Mouse (Mus musculus) frontal cortex, postnatal 36 days (tissue): Measurements from ENCODE around the gene Cables2.

ENCODE experiments used
- DNase-seq, 2 experiments: peaks; one replicate each; pipeline ENCODE4 v3.0.0; 2022; ENCODE audit warnings: low spot score in 2 of 2

The Cables2 gene

GRCm38 (mm10) chr2:180225762-180226378, 47.4 kb downstream of the Cables2 start, which contains the start of gene Lama5:
Lama5 (minus strand) TSS chr2:180225859.
- DNase-seq = no peak

- no peak for DNase-seq
Measured at GRCm38 (mm10) chr2:180225044-180225761, 48.1 kb downstream of the Cables2 start.

- no peak for DNase-seq
Measured at GRCm38 (mm10) chr2:180224647-180225043, 48.7 kb downstream of the Cables2 start.

GRCm38 (mm10) chr2:180222250-180222649, 51.0 kb downstream of the Cables2 start:
- DNase-seq = no peak

GRCm38 (mm10) chr2:180221051-180221450, 52.2 kb downstream of the Cables2 start:
- DNase-seq = no peak

- DNase-seq = no peak
Measured at GRCm38 (mm10) chr2:180220165-180220564, 53.1 kb downstream of the Cables2 start.

- DNase-seq = no peak
Measured at GRCm38 (mm10) chr2:180219145-180219943, 54.0 kb downstream of the Cables2 start.

- no peak for DNase-seq
Measured at GRCm38 (mm10) chr2:180218677-180219076, 54.6 kb downstream of the Cables2 start.

- no peak for DNase-seq
Measured at GRCm38 (mm10) chr2:180218241-180218640, 55.1 kb downstream of the Cables2 start.

GRCm38 (mm10) chr2:180217587-180217986, 55.7 kb downstream of the Cables2 start:
- DNase-seq = peak in 1 of 2 experiments; percentile 42

GRCm38 (mm10) chr2:180216921-180217320, 56.4 kb downstream of the Cables2 start:
- no peak for DNase-seq

GRCm38 (mm10) chr2:180215951-180216350, 57.3 kb downstream of the Cables2 start:
- DNase-seq = no peak

GRCm38 (mm10) chr2:180215011-180215461, 58.3 kb downstream of the Cables2 start:
- DNase-seq = no peak

- no peak for DNase-seq
Measured at GRCm38 (mm10) chr2:180214352-180214978, 58.8 kb downstream of the Cables2 start.

- DNase-seq = no peak
Measured at GRCm38 (mm10) chr2:180212255-180212654, 61.0 kb downstream of the Cables2 start.

GRCm38 (mm10) chr2:180208976-180209375, 64.3 kb downstream of the Cables2 start:
- no peak for DNase-seq
